Mouse (Mus musculus) stomach, postnatal 0 days (tissue): Measurements from ENCODE around the gene Gm44579. TPM values are rescaled to one million over a fixed set of nuclear protein-coding genes. Genes with fewer than 3 reads are reported as not detected.

ENCODE experiments used
- ATAC-seq: fragments of 200-750 bp; cut with Nextera tagmentation; 2 replicates; pipeline ENCODE4 v1.8.0; 2017; ENCODE audit not compliant: low FRiP score, low TSS enrichment
- DNase-seq: peaks from one replicate; pipeline ENCODE4 v3.0.0-alpha.2; 2016; ENCODE audit warnings: low spot score
- H3K27ac ChIP-seq: fragments of 300-500 bp; sonication (generic); replicated peaks from 2 replicates; pipeline ENCODE4 v1.5.1; 2014; ENCODE audit warnings: mild to moderate bottlenecking, control low read depth
- H3K27me3 ChIP-seq: fragments of 300-500 bp; sonication (generic); 2 replicates; pipeline ENCODE4 v1.6.1; 2014; ENCODE audit warnings: low read length; ENCODE audit not compliant: control insufficient read depth, insufficient read depth
- H3K36me3 ChIP-seq: fragments of 300-500 bp; sonication (generic); 2 replicates; pipeline ENCODE4 v1.6.1; 2014; ENCODE audit warnings: low read length, mixed read lengths; ENCODE audit not compliant: control insufficient read depth, insufficient read depth
- H3K4me1 ChIP-seq: fragments of 300-500 bp; sonication (generic); replicated peaks from 2 replicates; pipeline ENCODE4 v1.6.1; 2014; ENCODE audit warnings: antibody characterized with exemption; ENCODE audit not compliant: control insufficient read depth, insufficient read depth
- H3K4me2 ChIP-seq: fragments of 300-500 bp; sonication (generic); replicated peaks from 2 replicates; pipeline ENCODE4 v1.6.1; 2014; ENCODE audit warnings: low read depth, mild to moderate bottlenecking, control low read depth, moderate library complexity
- H3K4me3 ChIP-seq: fragments of 300-500 bp; sonication (generic); 2 replicates; pipeline ENCODE4 v1.5.1; 2014; ENCODE audit warnings: low read depth, low read length, control low read depth
- H3K9ac ChIP-seq: fragments of 300-500 bp; sonication (generic); 2 replicates; pipeline ENCODE4 v1.6.1; 2014; ENCODE audit warnings: mild to moderate bottlenecking, low read length, control low read depth, mixed read lengths
- H3K9me3 ChIP-seq: fragments of 300-500 bp; sonication (generic); 2 replicates; pipeline ENCODE4 v1.6.1; 2016; ENCODE audit warnings: low read length; ENCODE audit not compliant: control insufficient read depth
- CTCF ChIP-seq: IDR thresholded peaks from 2 replicates; pipeline ENCODE4 v1.5.1; 2016; ENCODE audit warnings: antibody characterized with exemption, low read depth, mild to moderate bottlenecking, moderate library complexity
- EP300 ChIP-seq: optimal IDR thresholded peaks from 2 replicates; pipeline ENCODE3; 2016; ENCODE audit warnings: antibody characterized with exemption
- WGBS: fragments of 180-500 bp; shearing (Covaris S2); extraction: QIAGEN DNeasy Blood & Tissue Kit; methylation state at CpG from one replicate; pipeline ENCODE4 v1.1.7; 2014; 5-methylcytosine and 5-hydroxymethylcytosine counted together
- polyA plus RNA-seq: library from polyadenylated mRNA; unstranded; fragments of >200 nt; fragmentation: Nextera tagmentation; extraction: Ambion mirVana; gene quantifications from 2 replicates; pipeline ENCODE4 v1.2.1, GENCODE M21; 2015

Gene Gm44579
- polyA plus RNA-seq, 1 experiment from 2014 or later = not detected

DNA sequence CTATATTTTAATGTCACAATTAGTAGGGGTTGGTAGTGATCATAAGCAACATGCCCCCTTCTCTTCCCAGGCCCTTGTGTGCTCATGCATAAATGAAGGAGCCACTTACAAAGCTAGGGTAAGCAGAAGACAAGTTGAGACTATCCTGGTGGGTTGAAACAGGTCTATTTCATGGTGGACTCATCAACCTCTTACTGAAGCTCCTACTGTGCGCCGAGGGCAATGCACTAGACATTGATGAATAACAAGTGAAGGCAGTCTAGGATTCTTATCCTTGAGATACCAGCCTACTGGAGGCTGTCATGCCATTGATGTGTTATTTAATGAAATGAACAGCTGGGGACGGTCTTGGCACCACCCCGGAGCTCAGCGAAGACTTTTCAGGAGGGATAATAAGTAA is 65.5 kb downstream of the Gm44579 start:
- 79% methylated on average over 5 of the region's 5 CpGs for WGBS
- Histone ChIP-seq H3K27ac (no peak overlapping the region), H3K36me3 (no peaks in the 10 kb centered on the region), H3K4me3 (no peak overlapping the region), H3K9ac (no peak overlapping the region), H3K4me1 (no peaks in the 10 kb centered on the region), H3K9me3 (no peaks in the 10 kb centered on the region), H3K4me2 (no peak overlapping the region), H3K27me3 (no peaks in the 10 kb centered on the region)
- no peak for TF ChIP-seq CTCF
- ATAC-seq = no peak
- no peak for DNase-seq

DNA sequence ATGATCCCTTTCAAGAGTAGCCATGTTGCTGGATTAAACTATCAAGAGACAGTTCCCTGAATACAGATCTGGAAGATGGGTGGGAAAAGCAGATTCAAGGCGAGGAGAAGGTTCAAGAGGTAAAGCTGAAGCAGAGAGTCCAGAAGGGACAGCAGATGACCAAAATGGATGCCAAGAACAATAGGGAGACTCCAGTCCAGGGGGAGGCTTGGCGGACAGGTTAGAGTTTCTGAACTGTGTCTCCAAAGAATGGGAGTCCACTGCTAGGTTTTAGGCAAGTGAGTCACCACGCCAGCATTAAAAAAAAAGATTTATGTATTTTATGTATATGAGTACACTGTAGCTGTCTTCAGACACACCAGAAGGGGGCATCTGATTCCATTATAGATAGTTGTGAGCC is 66.1 kb downstream of the Gm44579 start:
- no peak overlapping the region for H3K4me2 ChIP-seq
- no peaks in the 10 kb centered on the region for H3K9me3 ChIP-seq
- H3K4me1 ChIP-seq = no peaks in the 10 kb centered on the region
- no peak overlapping the region for H3K9ac ChIP-seq
- TF ChIP-seq CTCF = no peak
- no peaks in the 10 kb centered on the region for H3K27me3 ChIP-seq
- 73% methylated on average over 3 of the region's 3 CpGs for WGBS
- ATAC-seq = no peak
- no peak for DNase-seq
- H3K4me3 ChIP-seq = no peak overlapping the region
- no peaks in the 10 kb centered on the region for H3K36me3 ChIP-seq
- no peak overlapping the region for H3K27ac ChIP-seq

DNA sequence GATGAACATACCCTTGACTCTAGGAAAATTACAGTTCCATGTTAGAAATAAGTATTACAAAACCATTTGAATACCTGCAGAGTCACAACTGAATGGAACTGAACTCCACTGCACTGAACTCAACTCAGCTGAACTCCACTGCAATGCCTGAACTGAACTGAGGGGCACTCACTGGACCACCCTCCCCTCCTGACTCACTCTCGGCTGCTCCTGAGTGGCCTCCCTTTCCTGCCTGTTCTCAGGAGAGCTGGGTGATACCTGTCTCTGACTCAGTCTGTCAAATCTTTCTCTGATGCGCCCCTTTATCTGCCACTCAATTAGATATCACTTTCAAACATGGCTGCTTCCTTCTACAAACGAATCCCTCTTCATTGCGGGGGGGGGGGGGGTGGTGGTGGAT is 66.6 kb downstream of the Gm44579 start:
- Histone ChIP-seq H3K9ac (no peak overlapping the region), H3K9me3 (no peaks in the 10 kb centered on the region), H3K36me3 (no peaks in the 10 kb centered on the region), H3K27ac (no peak overlapping the region), H3K4me2 (no peak overlapping the region), H3K27me3 (no peaks in the 10 kb centered on the region), H3K4me1 (no peaks in the 10 kb centered on the region), H3K4me3 (no peak overlapping the region)
- TF ChIP-seq EP300 (no peak), CTCF (no peak)
- 58% methylated on average over 4 of the region's 4 CpGs for WGBS
- DNase-seq (no peak), ATAC-seq (no peak)

DNA sequence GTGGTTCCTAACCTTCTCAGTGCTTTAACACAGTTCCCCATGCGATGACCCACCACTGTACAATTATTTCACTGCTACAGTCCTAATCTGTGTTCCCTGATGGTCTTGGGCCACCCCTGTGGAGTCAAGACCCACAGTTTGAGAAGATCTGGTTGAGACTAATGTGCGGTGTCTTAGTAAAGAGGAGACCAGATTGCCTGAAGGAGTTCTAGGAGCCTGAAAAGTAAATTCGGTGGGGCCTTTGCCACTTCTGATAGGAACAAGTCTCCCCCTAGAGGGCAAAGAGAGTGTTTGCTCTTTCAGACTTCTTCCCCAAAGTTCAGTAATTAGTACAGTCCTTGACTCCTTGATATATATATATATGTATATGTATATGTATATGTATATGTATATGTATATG is 67.2 kb downstream of the Gm44579 start:
- ATAC-seq (peak; percentile 18; the same call in 1 of the 2 replicates), DNase-seq (no peak)
- H3K27me3 ChIP-seq = no peaks in the 10 kb centered on the region
- no peak overlapping the region for H3K4me2 ChIP-seq
- no peak overlapping the region for H3K27ac ChIP-seq
- no peaks in the 10 kb centered on the region for H3K36me3 ChIP-seq
- no peaks in the 10 kb centered on the region for H3K4me1 ChIP-seq
- 43% methylated on average over 3 of the region's 3 CpGs for WGBS
- H3K9me3 ChIP-seq = no peaks in the 10 kb centered on the region
- TF ChIP-seq EP300 (no peak), CTCF (peak; percentile 78)
- no peak overlapping the region for H3K9ac ChIP-seq
- H3K4me3 ChIP-seq = no peak overlapping the region

DNA sequence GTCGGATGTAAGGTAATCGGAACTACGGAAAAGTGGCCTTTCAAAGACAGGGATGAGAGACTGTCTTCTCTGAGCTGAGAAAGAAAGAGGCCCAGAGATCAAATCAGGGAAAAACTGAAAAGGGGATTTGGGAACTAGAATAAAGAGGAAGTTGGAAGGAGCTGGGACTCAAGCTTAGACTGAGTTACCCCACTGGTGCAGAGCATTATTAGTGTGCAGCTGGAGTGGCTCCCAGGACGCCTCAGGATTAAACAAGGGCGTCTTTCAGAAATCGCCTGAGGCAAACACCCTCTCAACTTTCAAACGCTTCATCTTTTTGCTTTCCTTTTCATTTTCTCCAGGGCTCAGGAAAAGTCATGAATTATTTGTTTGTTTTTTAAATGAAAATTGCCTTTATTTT is 67.9 kb downstream of the Gm44579 start:
- 64% methylated on average over 7 of the region's 7 CpGs for WGBS

DNA sequence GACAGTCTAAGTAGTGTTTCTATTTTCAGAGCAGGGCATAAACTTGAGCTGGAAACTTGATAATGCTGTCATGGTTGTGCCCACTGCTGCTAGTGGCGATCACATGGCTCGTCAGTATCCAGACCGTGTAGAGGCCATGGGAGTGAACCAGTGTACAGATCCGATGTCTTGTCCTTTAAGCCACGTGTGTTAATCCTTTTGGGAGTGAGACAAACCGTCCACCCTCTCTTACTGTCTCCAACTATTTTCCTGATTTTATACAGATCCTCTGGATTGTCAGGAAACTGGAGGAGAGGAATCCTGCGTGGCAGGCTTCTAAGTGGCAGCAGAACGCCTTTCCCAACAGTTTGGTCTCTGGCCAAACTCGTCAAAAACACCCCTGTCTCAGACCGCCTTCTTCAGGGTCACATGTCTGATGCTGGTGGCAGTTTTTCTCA is 71.6 kb downstream of the Gm44579 start:
- Histone ChIP-seq H3K36me3 (no peaks in the 10 kb centered on the region), H3K9me3 (no peaks in the 10 kb centered on the region), H3K9ac (no peak overlapping the region; the same call in 1 of the 2 replicates), H3K27ac (no peak overlapping the region), H3K4me1 (0 out of 2 replicates have a peak, but pooled peaks cover 2% of the 10 kb centered on the region), H3K27me3 (no peaks in the 10 kb centered on the region), H3K4me2 (no peak overlapping the region), H3K4me3 (no peak overlapping the region)
- no peak for DNase-seq
- WGBS = 60% methylated on average over 10 of the region's 10 CpGs
- no peak for ATAC-seq
- no peak for TF ChIP-seq CTCF

More for the DNA sequence above, 67.9 kb downstream of the Gm44579 start:
- Histone ChIP-seq H3K27me3 (no peaks in the 10 kb centered on the region), H3K4me1 (no peaks in the 10 kb centered on the region), H3K27ac (no peak overlapping the region), H3K9ac (no peak overlapping the region), H3K9me3 (no peaks in the 10 kb centered on the region), H3K36me3 (no peaks in the 10 kb centered on the region), H3K4me2 (no peak overlapping the region), H3K4me3 (no peak overlapping the region)
- no peak for DNase-seq
- no peak for TF ChIP-seq EP300
- no peak for TF ChIP-seq CTCF
- no peak for ATAC-seq
